Mouse (Mus musculus) adrenal gland, postnatal 36 days (tissue): Measurements from ENCODE around the gene Gm15097. TPM values are rescaled to one million over a fixed set of nuclear protein-coding genes. Genes with fewer than 3 reads are reported as not detected.
"Not testable (repeated sequence)": the region's sequence is repeated elsewhere in the genome, so short reads cannot be mapped to it uniquely, and the experiment has no call there.

ENCODE experiments used
- DNase-seq, 2 experiments: peaks; one replicate each; pipeline ENCODE4 v3.0.0; 2021; ENCODE audit warnings: mixed read lengths in 1 of 2
- long read RNA-seq, 2 experiments: library from polyadenylated mRNA; stranded (forward); transcript quantifications; one replicate each; pipeline ENCODE4 v2.0.0; 2021; ENCODE audit warnings: borderline sequencing depth in 2 of 2
- total RNA-seq, 2 experiments: library from RNA; stranded (reverse); gene quantifications; 2 replicates each; pipeline ENCODE4 v1.2.3; 2021

Gene Gm15097
- total RNA-seq = not detected
- long read RNA-seq, experiment 1 = 0 reads
- long read RNA-seq, experiment 2 = 0 reads

- DNase-seq = not testable (repeated sequence)
These were observed at the start of gene Gm15097 for GRCm38 (mm10) chrX:149784173-149784572. Gene Gm15097 (plus strand): TSS chrX:149784473.

GRCm38 (mm10) chrX:149762853-149763252, 21.4 kb upstream of the Gm15097 start:
- peak; percentile 23 to 53 for DNase-seq

GRCm38 (mm10) chrX:149811178-149811577, 26.9 kb downstream of the Gm15097 start:
- DNase-seq = not testable (repeated sequence)

Other genes with a start within 250 kb of the Gm15097 start
- not detected for gene Gm10439, start 189.9 kb upstream of the Gm15097 start, total RNA-seq
- not detected for gene Gm15091, start 157.2 kb downstream of the Gm15097 start, total RNA-seq